Mouse (Mus musculus) liver, postnatal 0 days (tissue): ENCODE measurements at regions not wholly inside any gene's neighbourhood (a gene's known extent, or its start where the extent isn't known, plus 50 kb on each side); places are given as distances from the start of the nearest gene placed in this dataset.

Experiments
- CTCF ChIP-seq: sonication (generic); IDR thresholded peaks from 2 replicates; pipeline ENCODE4 v1.5.1; 2016; ENCODE audit warnings: antibody characterized with exemption, low read depth
- EP300 ChIP-seq: IDR thresholded peaks from 2 replicates; pipeline ENCODE4 v1.6.1; 2016; ENCODE audit warnings: antibody characterized with exemption, low read depth, mild to moderate bottlenecking

GRCm38 (mm10) chr3:149084861-149085598, 94.7 kb upstream of the Adgrl2 start:
- TF ChIP-seq CTCF (no peak), EP300 (no peak)
